Mouse (Mus musculus): Measurements from ENCODE around the gene Mdm2. TPM values are rescaled to one million over a fixed set of nuclear protein-coding genes. Genes with fewer than 3 reads are reported as not detected.
A peak's percentile ranks its signal among the peaks of the same experiment; 100 is the strongest.

Gene Mdm2
- polyA plus RNA-seq, 1 experiment, result 83.0 TPM

- no peaks in the 10 kb centered on the region for H3K27me3 ChIP-seq (ENCODE audit: control insufficient read depth, insufficient read depth, low read length)
- H3K4me3 ChIP-seq (ENCODE audit: control insufficient read depth, insufficient read depth, low read length), result no peak overlapping the region
- peaks cover 16% of the 10 kb centered on the region for H3K4me1 ChIP-seq (replicated peaks; ENCODE audit: control insufficient read depth, insufficient read depth, low read length)
- no peak overlapping the region for H3K27ac ChIP-seq (ENCODE audit: control insufficient read depth, insufficient read depth, low read length)
- TF ChIP-seq POLR2A (IDR thresholded peaks at IDR 0.05; ENCODE audit: control insufficient read depth, extremely low read depth, insufficient read depth, low read length, poor library complexity) (no peak), CTCF (IDR thresholded peaks at IDR 0.05; ENCODE audit: borderline replicate concordance, control insufficient read depth, extremely low read depth, insufficient read depth, low read length, poor library complexity) (no peak)
- H3K36me3 ChIP-seq (ENCODE audit: control insufficient read depth, insufficient read depth, low read length), result peaks cover 51% of the 10 kb centered on the region
- DNase-seq, result no peak
- 98% methylated on average over 5 of the region's 5 CpGs for WGBS
Observed at GRCm38 (mm10) chr10:117756784-117757183, 46.2 kb upstream of the Mdm2 start.

- peaks cover 16% of the 10 kb centered on the region for H3K4me1 ChIP-seq (replicated peaks; ENCODE audit: control insufficient read depth, insufficient read depth, low read length)
- peaks cover 43% of the 10 kb centered on the region for H3K36me3 ChIP-seq (ENCODE audit: control insufficient read depth, insufficient read depth, low read length)
- H3K27me3 ChIP-seq (ENCODE audit: control insufficient read depth, insufficient read depth, low read length), result no peaks in the 10 kb centered on the region
- 70% methylated on average over 11 of the region's 11 CpGs for WGBS
- DNase-seq, result no peak
- H3K4me3 ChIP-seq (ENCODE audit: control insufficient read depth, insufficient read depth, low read length), result peak overlapping the region; percentile 11
- H3K27ac ChIP-seq (ENCODE audit: control insufficient read depth, insufficient read depth, low read length), result peak overlapping the region; percentile 94
- TF ChIP-seq CTCF (IDR thresholded peaks at IDR 0.05; ENCODE audit: borderline replicate concordance, control insufficient read depth, extremely low read depth, insufficient read depth, low read length, poor library complexity) (no peak), POLR2A (IDR thresholded peaks at IDR 0.05; ENCODE audit: control insufficient read depth, extremely low read depth, insufficient read depth, low read length, poor library complexity) (no peak)
Observed at GRCm38 (mm10) chr10:117755799-117756467, 45.4 kb upstream of the Mdm2 start.

- Histone ChIP-seq H3K27me3 (ENCODE audit: control insufficient read depth, insufficient read depth, low read length) (no peaks in the 10 kb centered on the region), H3K36me3 (ENCODE audit: control insufficient read depth, insufficient read depth, low read length) (peaks cover 40% of the 10 kb centered on the region), H3K4me3 (ENCODE audit: control insufficient read depth, insufficient read depth, low read length) (peak overlapping the region; percentile 11), H3K4me1 (replicated peaks; ENCODE audit: control insufficient read depth, insufficient read depth, low read length) (peaks cover 16% of the 10 kb centered on the region), H3K27ac (ENCODE audit: control insufficient read depth, insufficient read depth, low read length) (peak overlapping the region; percentile 94)
- DNase-seq, result peak; percentile 68
- 14% methylated on average over 13 of the region's 13 CpGs for whole genome bisulfite sequencing
- TF ChIP-seq POLR2A (IDR thresholded peaks at IDR 0.05; ENCODE audit: control insufficient read depth, extremely low read depth, insufficient read depth, low read length, poor library complexity) (no peak), CTCF (IDR thresholded peaks at IDR 0.05; ENCODE audit: borderline replicate concordance, control insufficient read depth, extremely low read depth, insufficient read depth, low read length, poor library complexity) (no peak)
Observed at GRCm38 (mm10) chr10:117755086-117755798, 44.7 kb upstream of the Mdm2 start.

GRCm38 (mm10) chr10:117754609-117754940, 44.0 kb upstream of the Mdm2 start:
- no peaks in the 10 kb centered on the region for H3K27me3 ChIP-seq (ENCODE audit: control insufficient read depth, insufficient read depth, low read length)
- peak; percentile 6 for DNase-seq
- no peak for TF ChIP-seq CTCF (IDR thresholded peaks at IDR 0.05; ENCODE audit: borderline replicate concordance, control insufficient read depth, extremely low read depth, insufficient read depth, low read length, poor library complexity)
- TF ChIP-seq POLR2A (IDR thresholded peaks at IDR 0.05; ENCODE audit: control insufficient read depth, extremely low read depth, insufficient read depth, low read length, poor library complexity), result no peak
- peaks cover 40% of the 10 kb centered on the region for H3K36me3 ChIP-seq (ENCODE audit: control insufficient read depth, insufficient read depth, low read length)
- WGBS, result 67% methylated on average over 7 of the region's 7 CpGs
- peak overlapping the region; percentile 94 for H3K27ac ChIP-seq (ENCODE audit: control insufficient read depth, insufficient read depth, low read length)
- H3K4me3 ChIP-seq (ENCODE audit: control insufficient read depth, insufficient read depth, low read length), result no peak overlapping the region
- H3K4me1 ChIP-seq (replicated peaks; ENCODE audit: control insufficient read depth, insufficient read depth, low read length), result peaks cover 16% of the 10 kb centered on the region

GRCm38 (mm10) chr10:117753711-117754608, 43.4 kb upstream of the Mdm2 start:
- Histone ChIP-seq H3K36me3 (ENCODE audit: control insufficient read depth, insufficient read depth, low read length) (peaks cover 37% of the 10 kb centered on the region), H3K4me1 (replicated peaks; ENCODE audit: control insufficient read depth, insufficient read depth, low read length) (peaks cover 16% of the 10 kb centered on the region), H3K4me3 (ENCODE audit: control insufficient read depth, insufficient read depth, low read length) (no peak overlapping the region), H3K27me3 (ENCODE audit: control insufficient read depth, insufficient read depth, low read length) (no peaks in the 10 kb centered on the region), H3K27ac (ENCODE audit: control insufficient read depth, insufficient read depth, low read length) (peak overlapping the region; percentile 94)
- no peak for DNase-seq
- TF ChIP-seq POLR2A (IDR thresholded peaks at IDR 0.05; ENCODE audit: control insufficient read depth, extremely low read depth, insufficient read depth, low read length, poor library complexity) (no peak), CTCF (IDR thresholded peaks at IDR 0.05; ENCODE audit: borderline replicate concordance, control insufficient read depth, extremely low read depth, insufficient read depth, low read length, poor library complexity) (no peak)
- WGBS, result 97% methylated on average over 8 of the region's 8 CpGs

Measured in thymus, adult 2 months (tissue).